Mouse (Mus musculus) forebrain, postnatal 0 days (tissue): ENCODE measurements around the gene Zfp958. TPM values are rescaled to one million over a fixed set of nuclear protein-coding genes. Genes with fewer than 3 reads are reported as not detected.
"Not testable (repeated sequence)": the region's sequence is repeated elsewhere in the genome, so short reads cannot be mapped to it uniquely, and the experiment has no call there.

Experiments used
- ATAC-seq: fragments of 200-750 bp; cut with Nextera tagmentation; 2 replicates; pipeline ENCODE4 v1.8.0; 2017; ENCODE audit warnings: mild to moderate bottlenecking, moderate library complexity
- DNase-seq: peaks from one replicate; pipeline ENCODE4 v3.0.0-alpha.2; 2015
- H3K27ac ChIP-seq: fragments of 300-500 bp; sonication (generic); 2 replicates; pipeline ENCODE4 v1.5.1; 2014; ENCODE audit warnings: low read depth, mild to moderate bottlenecking, antibody characterized with exemption, low read length, moderate library complexity, mixed read lengths
- H3K27me3 ChIP-seq: fragments of 300-500 bp; sonication (generic); 2 replicates; pipeline ENCODE4 v1.6.1; 2014; ENCODE audit warnings: mild to moderate bottlenecking, low read length, mixed read lengths; ENCODE audit not compliant: insufficient read depth
- H3K36me3 ChIP-seq: fragments of 300-500 bp; sonication (generic); 2 replicates; pipeline ENCODE4 v1.6.1; 2014; ENCODE audit warnings: mild to moderate bottlenecking, moderate library complexity; ENCODE audit not compliant: insufficient read depth
- H3K4me1 ChIP-seq: fragments of 300-500 bp; sonication (generic); 2 replicates; pipeline ENCODE4 v1.6.1; 2014; ENCODE audit warnings: antibody characterized with exemption; ENCODE audit not compliant: insufficient read depth
- H3K4me2 ChIP-seq: fragments of 300-500 bp; sonication (generic); 2 replicates; pipeline ENCODE4 v1.6.1; 2014; ENCODE audit warnings: low read depth, mild to moderate bottlenecking, moderate library complexity
- H3K4me3 ChIP-seq: fragments of 300-500 bp; sonication (generic); 2 replicates; pipeline ENCODE4 v1.5.1; 2014; ENCODE audit warnings: low read depth, low read length, mixed read lengths
- H3K9ac ChIP-seq: fragments of 300-500 bp; sonication (generic); 2 replicates; pipeline ENCODE4 v1.6.1; 2014; ENCODE audit warnings: mild to moderate bottlenecking
- H3K9me3 ChIP-seq: fragments of 300-500 bp; sonication (generic); 2 replicates; pipeline ENCODE4 v1.6.1; 2016; ENCODE audit warnings: low read length
- CTCF ChIP-seq: sonication (generic); IDR thresholded peaks from 2 replicates; pipeline ENCODE4 v1.5.1; 2016; ENCODE audit warnings: antibody characterized with exemption, control low read depth, low read depth
- WGBS: fragments of 180-500 bp; shearing (Covaris S2); extraction: QIAGEN DNeasy Blood & Tissue Kit; methylation state at CpG from one replicate; pipeline ENCODE4 v1.1.7; 2014; 5-methylcytosine and 5-hydroxymethylcytosine counted together
- polyA plus RNA-seq: library from polyadenylated mRNA; unstranded; fragments of >200 nt; fragmentation: Nextera tagmentation; extraction: Ambion mirVana; gene quantifications from 2 replicates; pipeline ENCODE4 v1.2.1, GENCODE M21; 2015
- total RNA-seq: library from RNA; depleted of rRNA; stranded (reverse); fragments of >200 nt; gene quantifications from 2 replicates; pipeline ENCODE4 v1.2.3, GENCODE M21; 2014

The Zfp958 gene
- total and polyA plus RNA-seq, 2 experiments from 2014 or later = 11.4 to 20.0 TPM

DNA sequence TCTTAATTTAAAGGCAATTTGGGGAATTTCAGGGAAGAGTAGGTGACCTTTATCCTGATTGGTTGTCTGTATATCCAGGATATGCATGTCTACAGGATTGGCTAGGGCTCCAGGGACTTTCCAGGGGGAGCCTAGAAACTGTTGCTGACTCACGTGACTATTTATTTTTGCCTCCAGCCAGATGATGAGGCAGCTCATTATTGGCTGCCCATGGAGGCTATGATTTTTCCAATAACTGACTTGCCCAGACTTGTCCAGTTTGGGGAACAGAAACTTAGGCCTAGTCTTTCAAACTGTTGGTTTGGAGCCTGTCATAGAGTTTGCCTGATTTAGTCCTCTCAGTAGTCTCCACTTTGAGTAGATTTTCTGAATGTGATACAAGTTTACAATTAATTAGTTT lies 14.4 kb downstream of the Zfp958 start:
- ATAC-seq (no peak), DNase-seq (no peak)
- Histone ChIP-seq H3K4me1 (no peaks in the 10 kb centered on the region), H3K9ac (no peak overlapping the region), H3K27me3 (no peaks in the 10 kb centered on the region), H3K4me2 (no peak overlapping the region), H3K4me3 (no peak overlapping the region), H3K9me3 (peaks cover 43% of the 10 kb centered on the region), H3K36me3 (peaks cover 40% of the 10 kb centered on the region), H3K27ac (no peak overlapping the region)
- WGBS = 97% methylated on average over 1 of the region's 1 CpGs
- no peak for TF ChIP-seq CTCF

DNA sequence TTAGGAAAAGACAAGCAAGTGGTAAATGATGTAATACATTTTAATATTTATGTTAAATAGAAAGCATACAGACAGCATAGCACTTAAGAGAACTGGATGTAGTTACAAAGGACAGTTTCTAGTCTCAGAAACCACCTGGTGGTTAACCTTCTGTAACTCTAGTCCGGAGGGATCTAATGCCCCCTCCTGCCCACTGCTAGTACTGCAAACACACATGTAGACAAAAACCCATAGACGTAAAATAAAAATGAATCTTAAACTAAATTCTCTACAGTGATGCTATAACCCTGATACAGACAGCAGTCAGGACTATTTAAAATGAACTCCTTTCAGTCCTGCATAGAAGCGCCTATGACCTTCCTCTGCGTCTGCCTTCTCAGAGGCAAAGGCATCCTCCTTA lies 24.1 kb downstream of the Zfp958 start:
- Histone ChIP-seq H3K9me3 (no peaks in the 10 kb centered on the region), H3K4me2 (no peak overlapping the region), H3K4me3 (no peak overlapping the region), H3K27me3 (no peaks in the 10 kb centered on the region), H3K4me1 (no peaks in the 10 kb centered on the region), H3K27ac (no peak overlapping the region), H3K36me3 (no peaks in the 10 kb centered on the region; the same call in 1 of the 2 replicates), H3K9ac (no peak overlapping the region)
- 93% methylated on average over 4 of the region's 4 CpGs for WGBS
- ATAC-seq = no peak
- no peak for DNase-seq
- TF ChIP-seq CTCF = no peak

DNA sequence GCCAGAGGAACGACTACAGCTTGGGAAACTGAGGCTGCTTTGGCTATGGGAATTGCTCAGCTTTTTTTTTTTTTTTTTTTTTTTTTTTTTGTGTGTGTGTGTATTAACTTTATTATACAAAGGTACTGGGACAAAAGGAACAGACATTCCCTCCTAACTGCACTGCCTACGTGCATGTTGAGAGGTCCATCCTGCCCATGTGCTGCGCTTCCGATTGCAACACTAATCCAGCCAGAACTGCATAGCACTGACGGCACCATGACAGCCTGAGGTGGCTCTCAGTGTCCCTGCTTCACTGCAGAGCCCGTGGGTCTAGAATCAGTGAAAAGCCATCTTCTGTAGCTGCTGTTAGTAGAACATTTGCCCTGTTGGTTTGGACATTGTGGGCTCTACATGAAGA lies 30.0 kb downstream of the Zfp958 start:
- H3K4me1 ChIP-seq, H3K27ac ChIP-seq, H3K4me3 ChIP-seq, H3K27me3 ChIP-seq, H3K4me2 ChIP-seq, DNase-seq, H3K9me3 ChIP-seq, ATAC-seq, H3K36me3 ChIP-seq, H3K9ac ChIP-seq: not testable (repeated sequence)
- 88% methylated on average over 6 of the region's 6 CpGs for WGBS

DNA sequence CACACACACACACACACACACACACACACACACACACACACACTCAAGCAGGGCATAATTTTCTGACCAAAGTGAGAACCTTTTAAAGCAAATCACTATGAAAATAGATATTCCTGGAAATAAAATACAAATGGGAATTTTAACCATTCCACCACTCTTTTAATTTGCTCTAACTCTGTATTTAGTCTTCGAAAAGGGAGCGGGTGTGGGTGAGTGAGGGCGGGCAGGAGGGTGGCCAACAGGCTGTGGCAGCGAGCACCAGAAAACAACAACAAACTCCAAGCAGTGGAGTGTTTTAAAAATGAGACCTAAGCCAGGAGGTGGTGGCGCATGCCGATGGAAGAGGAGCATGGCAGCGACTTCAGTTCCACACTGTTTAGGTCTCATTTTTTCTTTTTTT lies 43.6 kb downstream of the Zfp958 start:
- H3K27ac ChIP-seq = no peak overlapping the region
- H3K4me1 ChIP-seq = no peaks in the 10 kb centered on the region
- TF ChIP-seq CTCF = no peak
- DNase-seq = no peak
- no peak overlapping the region for H3K4me3 ChIP-seq
- H3K4me2 ChIP-seq = no peak overlapping the region
- H3K9me3 ChIP-seq = no peaks in the 10 kb centered on the region
- H3K27me3 ChIP-seq = no peaks in the 10 kb centered on the region
- no peak overlapping the region for H3K9ac ChIP-seq
- 90% methylated on average over 7 of the region's 7 CpGs for WGBS
- no peak for ATAC-seq
- H3K36me3 ChIP-seq = no peaks in the 10 kb centered on the region

DNA sequence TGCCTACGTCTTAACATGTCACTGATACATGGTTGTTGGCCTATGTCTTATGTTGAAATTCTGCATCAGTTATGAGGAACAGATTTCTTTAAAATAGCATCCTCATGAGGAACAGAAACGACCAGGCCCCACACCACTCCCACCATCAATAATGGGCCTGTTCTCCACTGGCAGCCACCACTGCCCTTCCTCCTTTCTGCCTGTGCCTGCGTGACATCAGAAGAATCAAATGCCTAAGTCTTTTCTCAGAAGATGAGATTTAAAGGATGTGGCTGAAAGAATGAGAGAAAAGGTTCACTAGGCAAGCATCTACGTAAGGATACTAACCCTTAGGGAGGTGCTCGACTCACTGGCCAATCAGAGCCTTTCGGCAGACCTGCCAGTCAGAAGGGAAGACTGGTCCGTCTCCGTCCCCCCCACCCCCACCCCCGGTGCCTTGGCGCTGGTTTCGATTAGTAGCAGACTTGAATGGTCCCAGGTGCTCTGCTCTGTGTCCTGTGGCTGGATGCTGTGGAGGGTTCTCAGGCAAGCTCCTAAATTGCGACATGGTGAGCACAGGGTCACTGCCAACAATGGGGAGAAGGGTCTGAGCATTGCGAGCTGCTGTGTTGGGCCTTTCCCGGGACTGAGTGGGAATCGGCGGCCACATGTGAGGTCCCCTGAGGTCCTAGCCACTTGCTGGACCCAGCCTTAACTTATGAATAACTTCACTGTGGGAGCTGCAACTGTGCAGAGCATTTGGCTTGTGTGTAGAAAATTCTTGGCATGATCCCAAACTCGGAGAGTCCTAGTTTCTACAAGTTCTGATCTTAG lies 62.4 kb downstream of the Zfp958 start:
- no peak overlapping the region for H3K27ac ChIP-seq
- no peak overlapping the region for H3K4me3 ChIP-seq
- ATAC-seq (no peak), DNase-seq (no peak)
- H3K9me3 ChIP-seq = peaks cover 3% of the 10 kb centered on the region; the same call in 1 of the 2 replicates
- H3K4me2 ChIP-seq = no peak overlapping the region
- H3K27me3 ChIP-seq = no peaks in the 10 kb centered on the region
- TF ChIP-seq CTCF = no peak
- no peaks in the 10 kb centered on the region for H3K36me3 ChIP-seq
- peaks cover 5% of the 10 kb centered on the region for H3K4me1 ChIP-seq
- 89% methylated on average over 17 of the region's 17 CpGs for WGBS
- H3K9ac ChIP-seq = no peak overlapping the region

DNA sequence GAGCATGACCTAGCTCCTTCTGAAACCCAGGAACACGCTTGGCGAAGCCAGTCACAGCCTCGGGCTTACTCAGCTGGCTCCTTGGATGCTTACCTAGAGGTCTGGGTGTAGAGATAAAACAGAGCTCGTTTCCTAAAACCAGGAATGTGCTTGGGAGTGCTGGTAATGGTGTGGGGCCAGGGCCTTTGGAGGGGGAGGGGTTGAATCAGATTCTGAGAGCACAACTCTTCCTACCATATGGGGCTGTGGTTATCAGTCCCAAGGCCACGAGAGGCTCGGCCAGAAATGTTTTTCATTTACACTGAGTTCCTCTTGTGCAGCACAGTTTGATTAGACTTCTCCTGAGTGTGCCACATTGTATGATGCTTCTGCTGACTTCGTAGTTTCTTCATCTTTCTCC lies 63.6 kb downstream of the Zfp958 start:
- peak overlapping the region; percentile 91 for H3K9ac ChIP-seq
- 94% methylated on average over 7 of the region's 7 CpGs for WGBS
- peak overlapping the region; percentile 100 for H3K27ac ChIP-seq
- DNase-seq (no peak), ATAC-seq (no peak)
- H3K9me3 ChIP-seq = no peaks in the 10 kb centered on the region
- no peaks in the 10 kb centered on the region for H3K27me3 ChIP-seq
- peaks cover 5% of the 10 kb centered on the region for H3K4me1 ChIP-seq
- no peaks in the 10 kb centered on the region for H3K36me3 ChIP-seq
- H3K4me3 ChIP-seq = peak overlapping the region; percentile 72
- no peak for TF ChIP-seq CTCF
- H3K4me2 ChIP-seq = peak overlapping the region; percentile 55

DNA sequence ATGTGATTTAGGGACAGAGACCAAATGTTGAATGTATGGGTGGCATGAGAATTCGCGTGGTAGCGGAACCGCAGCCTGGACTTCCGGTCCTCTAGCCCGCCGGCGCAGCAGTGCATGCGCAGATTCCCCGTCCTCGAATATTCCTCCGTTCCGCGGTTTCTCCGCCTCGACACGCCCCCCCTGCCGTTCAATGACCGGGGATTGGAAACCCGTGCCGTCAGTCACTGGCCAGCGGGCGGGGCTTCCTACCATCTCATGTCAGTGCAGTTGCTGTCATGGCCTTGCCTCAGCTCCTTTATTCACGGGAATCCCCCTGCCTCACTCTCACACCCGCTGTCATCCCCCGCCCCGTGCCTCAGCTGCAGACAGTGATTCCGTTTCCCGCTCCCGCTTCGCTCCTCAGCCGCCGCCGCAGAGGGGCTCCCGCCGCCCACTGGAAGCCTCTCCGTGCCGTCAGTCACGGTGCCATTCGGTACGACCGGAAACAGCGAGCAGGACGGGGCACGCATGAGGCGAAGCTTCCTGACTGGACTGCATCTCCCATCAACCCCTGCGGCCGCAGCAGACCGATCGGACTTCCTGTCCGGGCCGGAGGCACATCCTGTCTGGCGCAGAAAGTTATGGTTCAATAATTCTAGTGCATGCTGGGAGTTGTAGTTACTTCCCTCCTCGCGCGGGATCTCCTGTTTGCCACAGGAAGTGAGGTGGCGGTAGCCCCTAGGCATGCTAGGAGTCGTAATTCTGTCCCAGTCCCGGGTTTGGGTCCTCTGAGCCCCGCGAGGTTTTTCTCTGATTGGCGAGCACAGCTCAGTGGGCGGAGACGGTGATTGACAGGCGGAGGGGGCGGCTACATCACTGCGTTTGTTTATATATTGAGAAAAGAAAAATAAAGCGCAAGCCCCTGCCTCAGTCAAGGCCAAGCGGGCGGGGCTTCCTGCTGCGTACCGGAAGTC lies 64.6 kb downstream of the Zfp958 start:
- H3K4me3 ChIP-seq = peak overlapping the region; percentile 72
- TF ChIP-seq CTCF = 0 out of 2 replicates have a peak, but pooled peaks have one; percentile 27
- no peaks in the 10 kb centered on the region for H3K36me3 ChIP-seq
- no peaks in the 10 kb centered on the region for H3K9me3 ChIP-seq
- peaks cover 5% of the 10 kb centered on the region for H3K4me1 ChIP-seq
- no peaks in the 10 kb centered on the region for H3K27me3 ChIP-seq
- H3K9ac ChIP-seq = peak overlapping the region; percentile 91
- under 1% methylated on average over 72 of the region's 72 CpGs for WGBS
- DNase-seq = peak; percentile 99
- peak overlapping the region; percentile 65 for H3K4me2 ChIP-seq
- peak; percentile 91 for ATAC-seq
- peak overlapping the region; percentile 100 for H3K27ac ChIP-seq
